8 mouse cellular contexts compared by ENCODE assay signal in genomic region chr13:55322130-55322825, GRCm38 (mm10). TPM values are rescaled to one million over a fixed set of nuclear protein-coding genes. Genes with fewer than 3 reads are reported as not detected.
DNase-seq lines count a peak whose midpoint lies in the region; ATAC-seq and TF ChIP-seq lines count a peak whose summit lies in the region.

No protein-coding gene starts in this region.

- no peaks in the 10 kb centered on the region for H3K27me3 ChIP-seq in E14TG2a.4 (ENCODE audit: insufficient read depth, low read length)
- H3K27me3 ChIP-seq in heart, embryonic 12.5 days (replicated peaks) = no peaks in the 10 kb centered on the region
- no peaks in the 10 kb centered on the region for H3K27me3 ChIP-seq in stomach, embryonic 14.5 days (ENCODE audit: control insufficient read depth, insufficient read depth, low read length)

- peak overlapping the region; percentile 85 for H3K27ac ChIP-seq in heart, embryonic 12.5 days (ENCODE audit: poor library complexity, severe bottlenecking)
- peak overlapping the region; percentile 90 for H3K27ac ChIP-seq in stomach, embryonic 14.5 days (ENCODE audit: low read length)

- H3K4me2 ChIP-seq in heart, embryonic 12.5 days = peak overlapping the region; percentile 88
- H3K4me2 ChIP-seq in stomach, embryonic 14.5 days (replicated peaks; ENCODE audit: low read depth, low read length) = peak overlapping the region; percentile 95

- under 1% methylated on average over 31 of the region's 31 CpGs for WGBS in heart, embryonic 12.5 days
- under 1% methylated on average over 31 of the region's 31 CpGs for WGBS in stomach, embryonic 14.5 days

- H3K4me1 ChIP-seq in E14TG2a.4 (replicated peaks; ENCODE audit: low read depth, low read length) = peaks cover 71% of the 10 kb centered on the region
- H3K4me1 ChIP-seq in heart, embryonic 12.5 days (replicated peaks) = peaks cover 40% of the 10 kb centered on the region
- H3K4me1 ChIP-seq in stomach, embryonic 14.5 days (ENCODE audit: control insufficient read depth, insufficient read depth, low read length) = peaks cover 25% of the 10 kb centered on the region

- no peaks in the 10 kb centered on the region for H3K9me3 ChIP-seq in E14TG2a.4 (ENCODE audit: low read length)
- H3K9me3 ChIP-seq in heart, embryonic 12.5 days (replicated peaks) = no peaks in the 10 kb centered on the region
- H3K9me3 ChIP-seq in stomach, embryonic 14.5 days (ENCODE audit: control insufficient read depth, low read depth, low read length) = no peaks in the 10 kb centered on the region

- peak; percentile 76 for DNase-seq in 3T3-L1 (ENCODE audit: low read depth, low spot score)
- peak; percentile 51 to 67 for DNase-seq in cerebellum, postnatal 25 days
- peak; percentile 64 for DNase-seq in kidney, postnatal 10 days
- no peak for DNase-seq in left cerebral cortex, adult 11 months (ENCODE audit: low spot score)

- H3K4me3 ChIP-seq in E14TG2a.4 (replicated peaks; ENCODE audit: low read length) = peak overlapping the region; percentile 94
- peak overlapping the region; percentile 70 for H3K4me3 ChIP-seq in heart, embryonic 12.5 days
- peak overlapping the region; percentile 98 for H3K4me3 ChIP-seq in stomach, embryonic 14.5 days (ENCODE audit: low read depth, low read length)

- TF ChIP-seq CTCF in E14TG2a.4 (conservative IDR thresholded peaks at IDR 0.05; ENCODE audit: low read length) = 0 out of 2 replicates have a peak, but pooled peaks have one; percentile 4

- H3K36me3 ChIP-seq in E14TG2a.4 (ENCODE audit: insufficient read depth, low read length) = peaks cover 81% of the 10 kb centered on the region
- peaks cover 66% of the 10 kb centered on the region for H3K36me3 ChIP-seq in heart, embryonic 12.5 days
- H3K36me3 ChIP-seq in stomach, embryonic 14.5 days (ENCODE audit: control insufficient read depth, insufficient read depth, low read length) = peaks cover 48% of the 10 kb centered on the region

- ATAC-seq in heart, embryonic 12.5 days (ENCODE audit: insufficient number of reproducible peaks, low FRiP score) = no peak
- ATAC-seq in megakaryocyte, adult 5-6 weeks (ENCODE audit: poor library complexity, severe bottlenecking) = peak; percentile 14; the same call in 1 of the 2 replicates
- no peak; the same call in 1 of the 2 replicates for ATAC-seq in stomach, embryonic 14.5 days (ENCODE audit: insufficient number of reproducible peaks, insufficient read depth, low FRiP score, low read depth)

- H3K9ac ChIP-seq in heart, embryonic 12.5 days = peak overlapping the region; percentile 87
- peak overlapping the region; percentile 93 for H3K9ac ChIP-seq in stomach, embryonic 14.5 days (replicated peaks; ENCODE audit: low read depth, low read length)

RNA-seq across cellular contexts. Expression of gene Rab24, which starts 0.5 kb away (rescaled TPM):
- polyA plus RNA-seq in heart, embryonic 12.5 days (2016; fragmentation: Nextera tagmentation; extraction: Ambion mirVana) = 62.0 and 62.3 TPM in 2 replicates
- total RNA-seq in megakaryocyte, adult 5-6 weeks (2015) = 228 and 247 TPM in 2 replicates
- 47.0 and 54.4 TPM in 2 replicates for total RNA-seq in megakaryocyte, adult 5-6 weeks (2017)
- 81.0 and 89.9 TPM in 2 replicates for polyA plus RNA-seq in stomach, embryonic 14.5 days (2014; fragmentation: Nextera tagmentation; extraction: Ambion mirVana)

RNA-seq across cellular contexts. Expression of gene Prelid1, which starts 2.0 kb away (rescaled TPM):
- polyA plus RNA-seq in heart, embryonic 12.5 days (2016; fragmentation: Nextera tagmentation; extraction: Ambion mirVana) = 328 and 343 TPM in 2 replicates
- 455 and 498 TPM in 2 replicates for total RNA-seq in megakaryocyte, adult 5-6 weeks (2015)
- total RNA-seq in megakaryocyte, adult 5-6 weeks (2017) = 146 and 163 TPM in 2 replicates
- 509 and 525 TPM in 2 replicates for polyA plus RNA-seq in stomach, embryonic 14.5 days (2014; fragmentation: Nextera tagmentation; extraction: Ambion mirVana)

RNA-seq across cellular contexts. Expression of gene Mxd3, which starts 7.3 kb away (rescaled TPM):
- polyA plus RNA-seq in heart, embryonic 12.5 days (2016; fragmentation: Nextera tagmentation; extraction: Ambion mirVana) = 14.7 and 15.2 TPM in 2 replicates
- total RNA-seq in megakaryocyte, adult 5-6 weeks (2015) = 33.1 and 36.5 TPM in 2 replicates
- 31.4 and 36.1 TPM in 2 replicates for total RNA-seq in megakaryocyte, adult 5-6 weeks (2017)
- polyA plus RNA-seq in stomach, embryonic 14.5 days (2014; fragmentation: Nextera tagmentation; extraction: Ambion mirVana) = 33.5 and 40.7 TPM in 2 replicates

RNA-seq across cellular contexts. Expression of gene Lman2, which starts 40.3 kb away (rescaled TPM):
- polyA plus RNA-seq in heart, embryonic 12.5 days (2016; fragmentation: Nextera tagmentation; extraction: Ambion mirVana) = 105 and 106 TPM in 2 replicates
- total RNA-seq in megakaryocyte, adult 5-6 weeks (2015) = 73.6 and 74.9 TPM in 2 replicates
- 91.4 and 96.4 TPM in 2 replicates for total RNA-seq in megakaryocyte, adult 5-6 weeks (2017)
- polyA plus RNA-seq in stomach, embryonic 14.5 days (2014; fragmentation: Nextera tagmentation; extraction: Ambion mirVana) = 91.7 and 98.6 TPM in 2 replicates

RNA-seq across cellular contexts. Expression of gene Rgs14, which starts 47.3 kb away (rescaled TPM):
- 0.42 and 0.52 TPM in 2 replicates for polyA plus RNA-seq in heart, embryonic 12.5 days (2016; fragmentation: Nextera tagmentation; extraction: Ambion mirVana)
- 55.3 and 56.5 TPM in 2 replicates for total RNA-seq in megakaryocyte, adult 5-6 weeks (2015)
- 68.1 and 75.0 TPM in 2 replicates for total RNA-seq in megakaryocyte, adult 5-6 weeks (2017)
- 0.53 and 0.78 TPM in 2 replicates for polyA plus RNA-seq in stomach, embryonic 14.5 days (2014; fragmentation: Nextera tagmentation; extraction: Ambion mirVana)
